Mouse (Mus musculus): Measurements from ENCODE around the gene Msantd1. TPM values are rescaled to one million over a fixed set of nuclear protein-coding genes. Genes with fewer than 3 reads are reported as not detected.
"Not testable (repeated sequence)": the region's sequence is repeated elsewhere in the genome, so short reads cannot be mapped to it uniquely, and the experiment has no call there.

Msantd1 gene
- polyA plus RNA-seq (2012; rRNA removed), result 8.1 and 9.0 TPM in 2 replicates

GRCm38 (mm10) chr5:34907910-34908725 is at the start of gene Msantd1:
Gene Msantd1 (plus strand): TSS chr5:34908012.
- DNase-seq (ENCODE audit: extremely low spot score in 1 of 2, low spot score in 1 of 2), result no peak

GRCm38 (mm10) chr5:34865367-34865766 is 42.4 kb upstream of the Msantd1 start:
- DNase-seq (ENCODE audit: extremely low spot score in 1 of 2, low spot score in 1 of 2), result no peak

DNA sequence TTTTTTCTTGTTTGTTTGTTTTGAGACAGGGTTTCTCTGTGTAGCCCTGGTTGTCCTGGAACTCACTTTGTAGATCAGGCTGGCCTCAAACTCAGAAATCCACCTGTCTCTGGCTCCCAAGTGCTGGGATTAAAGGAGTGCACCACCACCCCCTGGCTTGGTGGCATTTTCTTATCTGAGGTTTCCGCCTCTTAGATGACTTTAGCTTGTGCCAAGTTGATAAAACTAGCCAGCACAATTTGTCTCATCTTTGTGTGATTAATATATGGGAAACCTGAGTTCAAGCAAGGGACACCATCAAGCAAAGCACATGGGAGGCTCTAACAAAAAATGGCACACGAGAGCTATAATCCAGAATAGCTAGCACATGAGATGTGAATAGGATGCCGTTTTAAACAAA is 27.5 kb upstream of the Msantd1 start:
- DNase-seq (ENCODE audit: extremely low spot score in 1 of 2, low spot score in 1 of 2), result not testable (repeated sequence)

DNA sequence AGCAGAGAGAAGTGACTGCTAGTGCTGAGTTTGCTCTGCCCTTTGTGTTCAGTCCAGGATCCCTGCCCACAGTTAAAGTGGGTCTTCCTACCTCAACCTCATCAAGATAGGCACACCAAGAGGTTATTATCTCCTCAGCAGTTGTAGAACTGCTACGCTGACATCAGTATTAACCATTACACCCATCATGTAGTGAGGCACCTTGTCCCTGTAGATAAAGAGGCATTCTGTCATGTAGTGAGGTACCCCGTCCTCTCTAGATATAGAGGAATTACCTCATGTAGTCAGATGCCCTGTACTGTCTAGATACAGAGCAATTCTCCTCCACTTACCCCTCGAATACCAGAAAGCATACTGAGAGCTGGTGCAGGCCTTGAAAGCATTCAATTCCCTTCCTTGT is 26.8 kb upstream of the Msantd1 start:
- no peak for DNase-seq (ENCODE audit: extremely low spot score in 1 of 2, low spot score in 1 of 2)

GRCm38 (mm10) chr5:34885250-34885649 is 22.6 kb upstream of the Msantd1 start:
- DNase-seq (ENCODE audit: extremely low spot score in 1 of 2, low spot score in 1 of 2), result no peak

DNA sequence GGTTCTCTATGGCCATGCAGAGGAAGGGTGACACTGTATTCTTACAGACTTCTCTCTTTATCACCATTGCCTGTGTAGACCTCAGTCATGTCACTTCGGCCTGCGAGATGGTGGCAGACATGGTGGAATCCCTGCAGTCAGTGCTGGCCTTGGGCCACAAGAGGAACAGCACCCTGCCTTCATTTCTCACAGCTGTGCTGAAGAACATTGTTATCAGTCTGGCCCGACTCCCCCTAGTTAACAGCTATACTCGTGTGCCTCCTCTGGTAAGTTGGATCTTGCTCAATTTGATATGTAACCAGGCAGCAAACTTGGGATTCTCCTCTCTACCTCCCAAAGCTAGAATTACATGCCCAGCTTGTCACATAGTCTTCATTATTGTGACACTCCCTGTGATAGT is 18.6 kb upstream of the Msantd1 start:
- no peak for DNase-seq (ENCODE audit: extremely low spot score in 1 of 2, low spot score in 1 of 2)

DNA sequence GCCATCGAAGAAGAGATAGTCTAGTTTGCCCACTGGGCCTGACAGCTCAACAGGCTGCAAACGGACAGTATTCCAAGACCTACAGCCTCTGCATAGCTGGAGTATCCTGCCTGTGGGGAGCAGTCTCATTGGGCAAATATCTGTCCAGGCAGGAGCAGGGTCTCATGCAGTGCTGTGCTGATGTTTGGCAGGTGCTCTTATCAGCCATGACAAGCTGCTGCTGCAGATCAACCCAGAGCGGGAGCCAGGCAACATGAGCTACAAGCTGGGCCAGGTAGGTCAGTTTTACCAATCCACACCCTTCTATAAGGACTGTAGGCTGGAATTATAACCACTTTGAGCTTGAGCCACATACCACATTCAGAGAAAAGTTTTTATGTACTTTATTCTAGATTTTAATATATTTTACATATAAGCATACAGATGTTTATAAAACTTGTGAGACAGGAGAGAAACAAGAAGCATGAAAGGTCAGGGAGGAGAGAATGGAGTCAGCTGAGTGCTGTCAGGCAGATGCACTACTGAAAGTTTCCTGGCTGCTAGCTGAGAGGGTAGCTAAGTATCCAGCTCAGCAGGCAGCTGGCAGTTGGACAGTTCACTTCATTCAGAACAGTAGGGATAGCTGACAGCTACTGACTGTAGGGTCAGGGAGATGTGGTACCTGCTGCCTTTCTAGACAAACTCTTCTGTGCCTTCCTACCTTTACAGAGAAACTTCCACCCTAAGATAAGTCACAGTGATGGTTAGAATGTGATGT is 10.9 kb upstream of the Msantd1 start:
- no peak for DNase-seq (ENCODE audit: extremely low spot score in 1 of 2, low spot score in 1 of 2)

DNA sequence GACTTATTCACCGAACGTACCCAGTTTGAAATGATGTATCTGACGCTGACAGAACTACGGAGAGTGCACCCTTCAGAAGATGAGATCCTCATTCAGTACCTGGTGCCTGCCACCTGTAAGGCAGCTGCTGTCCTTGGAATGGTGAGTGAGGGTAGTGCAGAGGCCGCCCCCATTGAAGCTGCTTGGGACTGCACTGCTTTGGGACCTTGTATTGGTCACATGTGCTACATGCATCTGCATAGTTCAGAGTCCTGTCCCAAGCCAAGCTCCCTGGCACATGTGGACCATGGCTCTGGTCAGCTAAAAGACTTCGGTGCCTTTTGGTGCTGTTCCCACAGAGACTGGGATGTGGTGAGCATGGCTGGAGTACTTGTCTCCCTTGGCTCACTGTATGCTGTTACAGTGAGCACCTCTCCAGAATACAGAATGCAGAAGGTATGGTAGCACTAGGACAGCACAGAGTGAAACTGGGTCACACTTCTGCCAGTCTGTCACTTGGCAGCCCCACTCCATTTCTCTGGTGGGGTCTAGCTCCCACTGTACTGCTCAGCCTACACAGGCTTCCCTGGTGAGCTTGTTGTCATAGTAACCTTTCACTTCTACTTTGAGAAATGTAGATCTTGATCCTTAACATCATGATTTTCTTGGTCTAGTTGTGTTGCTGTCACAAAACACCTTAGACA is 7.9 kb upstream of the Msantd1 start:
- DNase-seq (ENCODE audit: extremely low spot score in 1 of 2, low spot score in 1 of 2), result no peak

DNA sequence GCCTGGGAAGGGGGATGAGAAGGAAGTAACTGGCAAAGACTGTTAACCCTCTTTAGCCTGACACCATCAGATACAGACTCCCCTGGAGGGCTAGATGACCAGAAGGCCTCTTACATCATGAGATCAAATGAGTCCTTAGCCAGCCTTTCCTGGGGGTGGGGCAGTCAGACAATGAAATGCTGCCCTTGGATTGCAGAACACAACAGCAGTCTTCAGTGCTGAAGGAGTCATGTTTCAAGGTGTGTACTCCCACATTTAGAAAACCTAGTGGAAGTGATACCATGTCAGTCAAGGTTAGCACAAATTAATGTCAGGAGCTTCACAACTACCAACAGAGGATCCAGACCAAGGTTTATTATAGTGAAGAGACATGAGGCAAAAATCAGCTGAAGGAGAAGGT is 5.4 kb upstream of the Msantd1 start:
- no peak for DNase-seq (ENCODE audit: extremely low spot score in 1 of 2, low spot score in 1 of 2)

GRCm38 (mm10) chr5:34902811-34903385 is 4.9 kb upstream of the Msantd1 start:
- DNase-seq (ENCODE audit: extremely low spot score in 1 of 2, low spot score in 1 of 2), result peak in 1 of 2 experiments; percentile 39

GRCm38 (mm10) chr5:34904412-34904811 is 3.4 kb upstream of the Msantd1 start:
- DNase-seq (ENCODE audit: extremely low spot score in 1 of 2, low spot score in 1 of 2), result no peak

DNA sequence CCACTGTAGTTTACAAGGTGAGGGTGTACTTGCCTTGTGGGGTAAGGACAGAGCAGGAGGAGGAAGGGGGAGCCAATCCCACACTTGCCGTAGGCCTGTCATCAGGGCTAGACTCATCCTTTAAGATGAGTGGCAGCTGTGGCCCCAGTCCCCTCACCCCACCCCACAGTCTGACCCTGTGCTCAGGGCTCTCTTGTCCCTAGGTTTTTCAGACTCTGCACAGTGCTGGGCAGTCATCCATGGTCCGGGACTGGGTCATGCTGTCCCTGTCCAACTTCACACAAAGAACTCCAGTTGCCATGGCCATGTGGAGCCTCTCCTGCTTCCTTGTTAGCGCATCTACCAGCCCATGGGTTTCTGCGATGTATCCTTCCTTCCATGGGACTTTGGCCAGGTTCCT is 582 bp upstream of the Msantd1 start:
- DNase-seq (ENCODE audit: extremely low spot score in 1 of 2, low spot score in 1 of 2), result no peak

DNA sequence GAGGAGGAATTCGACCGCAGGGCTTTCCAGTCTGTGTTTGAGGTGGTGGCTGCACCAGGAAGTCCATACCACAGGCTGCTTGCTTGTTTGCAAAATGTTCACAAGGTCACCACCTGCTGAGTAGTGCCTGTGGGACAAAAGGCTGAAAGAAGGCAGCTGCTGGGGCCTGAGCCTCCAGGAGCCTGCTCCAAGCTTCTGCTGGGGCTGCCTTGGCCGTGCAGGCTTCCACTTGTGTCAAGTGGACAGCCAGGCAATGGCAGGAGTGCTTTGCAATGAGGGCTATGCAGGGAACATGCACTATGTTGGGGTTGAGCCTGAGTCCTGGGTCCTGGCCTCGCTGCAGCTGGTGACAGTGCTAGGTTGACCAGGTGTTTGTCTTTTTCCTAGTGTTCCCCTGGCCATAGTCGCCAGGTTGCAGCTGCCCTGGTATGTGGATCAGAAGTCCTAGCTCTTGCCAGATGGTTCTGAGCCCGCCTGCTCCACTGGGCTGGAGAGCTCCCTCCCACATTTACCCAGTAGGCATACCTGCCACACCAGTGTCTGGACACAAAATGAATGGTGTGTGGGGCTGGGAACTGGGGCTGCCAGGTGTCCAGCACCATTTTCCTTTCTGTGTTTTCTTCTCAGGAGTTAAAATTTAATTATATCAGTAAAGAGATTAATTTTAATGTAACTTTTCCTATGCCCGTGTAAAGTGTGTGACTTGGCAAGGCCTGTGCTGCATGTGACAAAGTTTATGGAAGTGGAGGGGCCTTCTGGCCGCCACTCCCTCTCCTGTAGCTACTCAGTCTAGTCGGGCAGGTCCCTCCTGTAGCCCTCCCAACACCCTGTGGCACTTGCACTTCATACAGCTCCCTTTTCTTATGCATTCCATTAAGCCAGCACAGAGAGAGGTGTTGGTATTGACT is 1.2 kb downstream of the Msantd1 start:
- DNase-seq (ENCODE audit: extremely low spot score in 1 of 2, low spot score in 1 of 2), result no peak

DNA sequence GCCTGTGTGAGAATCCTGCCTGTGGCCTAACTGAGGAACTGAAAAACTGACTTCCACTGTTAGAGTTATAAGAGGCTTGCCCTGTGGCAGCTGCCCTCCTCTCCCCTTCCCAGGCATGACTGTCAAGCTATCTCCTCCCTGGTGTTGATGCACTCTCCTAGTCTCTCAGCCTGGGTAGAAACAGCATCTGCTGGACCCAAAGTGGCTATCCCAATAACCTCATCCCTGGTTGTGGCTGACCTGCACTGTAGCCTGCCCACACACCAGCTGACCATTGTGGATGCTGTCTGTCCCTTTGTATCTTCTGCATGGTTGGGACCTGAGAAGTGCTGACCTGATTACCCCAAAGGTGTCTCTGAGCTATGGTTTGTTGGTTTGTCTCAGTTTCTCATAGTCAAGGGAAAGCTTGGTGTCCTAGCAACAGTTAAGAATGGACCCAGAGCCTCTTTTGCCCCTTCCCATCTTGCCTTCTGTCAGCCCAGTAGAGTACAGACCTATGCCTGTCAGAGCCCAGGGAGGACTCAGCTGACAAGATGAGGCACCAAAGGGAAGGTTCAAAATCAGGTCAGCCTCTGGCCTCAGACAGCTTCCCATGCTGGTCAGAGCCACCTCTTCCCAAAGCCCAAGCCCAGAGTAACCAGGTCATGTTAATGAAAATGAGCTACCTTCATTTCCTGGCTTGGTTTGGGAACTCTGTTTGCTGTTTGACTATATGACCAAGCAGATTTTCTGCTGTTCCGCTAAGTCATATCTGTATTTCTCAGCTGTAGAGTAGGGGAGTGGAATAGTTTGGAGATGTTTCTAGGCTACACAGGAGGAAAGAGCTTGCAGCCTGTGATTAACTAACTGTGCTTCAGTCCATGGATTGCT is 2.1 kb downstream of the Msantd1 start:
- DNase-seq (ENCODE audit: extremely low spot score in 1 of 2, low spot score in 1 of 2), result no peak

DNA sequence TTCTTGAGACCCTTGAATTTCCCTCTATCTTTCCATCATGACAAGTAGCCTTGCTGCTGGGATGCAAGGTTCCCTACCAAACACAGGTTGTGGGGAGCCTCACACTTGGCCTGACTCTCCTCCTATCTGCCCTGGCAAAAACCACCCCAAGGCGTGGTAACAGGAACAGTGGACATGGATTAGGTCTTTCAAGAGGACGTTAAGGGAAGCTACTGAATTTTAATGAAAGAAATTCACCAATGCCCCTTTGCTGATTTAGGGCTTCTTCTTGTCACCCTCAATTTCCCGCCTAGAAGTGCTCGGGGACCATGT is 2.6 kb downstream of the Msantd1 start:
- no peak for DNase-seq (ENCODE audit: extremely low spot score in 1 of 2, low spot score in 1 of 2)

DNA sequence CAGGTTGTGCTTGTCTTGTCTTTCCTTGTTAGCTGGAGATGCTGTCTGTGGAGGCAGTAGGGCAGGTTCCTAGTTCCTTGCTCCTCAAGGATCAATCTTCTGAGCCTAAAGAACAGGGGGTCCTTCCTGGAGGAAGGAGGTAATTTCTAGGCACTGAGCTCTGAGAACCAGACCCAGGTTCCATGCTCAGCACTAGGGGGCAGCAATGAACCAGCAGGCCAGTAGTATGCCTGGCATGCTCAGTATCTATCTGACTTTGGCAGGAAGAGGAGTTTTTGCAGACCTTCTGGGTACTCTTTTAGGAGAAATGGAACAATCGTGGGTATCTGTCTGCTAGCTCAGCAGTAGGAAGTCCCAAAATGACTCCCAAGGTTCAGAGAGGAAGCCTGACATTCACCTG is 8.0 kb downstream of the Msantd1 start:
- peak; percentile 42 to 88 for DNase-seq (ENCODE audit: extremely low spot score in 1 of 2, low spot score in 1 of 2)

DNA sequence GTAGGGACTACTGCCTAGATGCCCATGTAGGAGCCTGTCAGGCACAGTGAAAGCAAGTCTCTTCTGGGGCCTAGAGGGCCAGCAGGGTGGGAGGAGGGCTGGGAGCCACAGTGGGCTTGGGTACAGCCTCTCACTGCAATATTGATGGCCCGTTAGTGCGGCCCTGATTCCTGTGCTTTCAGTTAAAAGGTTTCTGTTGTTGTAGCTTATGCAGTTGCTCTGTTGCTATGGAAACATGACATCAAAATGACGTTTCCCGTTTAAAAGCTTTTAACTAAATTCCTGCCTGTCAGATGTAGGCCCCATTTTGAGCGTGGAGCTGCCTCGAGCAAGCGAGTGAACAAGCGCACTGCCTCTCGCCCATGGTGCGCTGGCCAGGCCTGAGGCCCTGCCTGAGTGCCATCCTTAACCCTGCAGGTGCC is 9.4 kb downstream of the Msantd1 start:
- peak in 1 of 2 experiments; percentile 54 for DNase-seq (ENCODE audit: extremely low spot score in 1 of 2, low spot score in 1 of 2)

DNA sequence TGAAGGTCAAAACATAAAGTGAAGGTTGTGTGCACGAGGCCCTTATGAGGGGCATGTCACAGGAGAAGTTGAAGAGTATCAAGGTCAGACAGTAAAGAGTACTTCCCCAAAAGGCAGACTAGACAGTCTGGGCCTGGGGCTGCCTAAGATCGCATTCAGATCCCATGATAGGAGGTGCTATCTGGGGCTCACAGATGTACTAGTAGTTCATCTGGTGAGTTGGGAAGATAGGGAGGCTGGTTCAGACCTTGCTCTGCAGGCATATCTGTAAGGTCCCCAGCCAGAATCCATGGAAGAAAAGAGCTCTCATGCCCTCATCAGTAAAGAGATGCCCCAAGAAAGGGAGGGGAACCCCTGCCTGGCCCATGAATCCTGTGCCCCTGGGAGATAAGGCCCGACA is 11.0 kb downstream of the Msantd1 start:
- DNase-seq (ENCODE audit: extremely low spot score in 1 of 2, low spot score in 1 of 2), result no peak

DNA sequence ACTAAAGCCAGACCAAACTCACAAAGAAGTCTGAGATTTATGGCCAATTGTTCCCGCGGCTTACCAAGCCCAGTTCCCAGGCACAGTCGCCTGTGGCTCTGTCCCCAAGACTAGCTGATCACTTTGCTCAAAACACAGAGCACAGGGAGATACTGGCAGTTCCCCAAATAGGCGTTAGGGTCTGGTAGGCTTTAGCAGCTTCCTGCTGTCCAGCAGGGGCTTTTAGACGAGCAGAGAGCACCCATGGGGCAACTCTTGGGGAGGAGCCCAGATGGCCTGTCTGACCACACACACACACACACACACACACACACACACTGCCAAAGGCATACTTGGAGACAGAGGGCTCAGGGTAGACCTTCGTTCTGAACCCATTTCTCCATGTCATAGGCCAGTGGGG is 14.7 kb downstream of the Msantd1 start:
- DNase-seq (ENCODE audit: extremely low spot score in 1 of 2, low spot score in 1 of 2), result no peak

Data from frontal cortex, adult 2 months (tissue).